Mouse (Mus musculus) small intestine, adult 2 months (tissue): Measurements from ENCODE around the gene Slc1a7.

ENCODE experiments used
- CTCF ChIP-seq: fragments of 200-500 bp; IDR thresholded peaks from 2 replicates; pipeline ENCODE4 v1.5.1; 2012; ENCODE audit warnings: low read depth, mild to moderate bottlenecking, control low read depth, inconsistent platforms, low read length, moderate library complexity, mixed read lengths; ENCODE audit not compliant: insufficient replicate concordance, insufficient read length; ENCODE audit errors: extremely low read depth
- POLR2A ChIP-seq: fragments of 200-500 bp; IDR thresholded peaks from 2 replicates; pipeline ENCODE4 v1.6.1; 2012; ENCODE audit warnings: low read depth, mild to moderate bottlenecking, control low read depth, inconsistent platforms, low read length, moderate library complexity

DNA sequence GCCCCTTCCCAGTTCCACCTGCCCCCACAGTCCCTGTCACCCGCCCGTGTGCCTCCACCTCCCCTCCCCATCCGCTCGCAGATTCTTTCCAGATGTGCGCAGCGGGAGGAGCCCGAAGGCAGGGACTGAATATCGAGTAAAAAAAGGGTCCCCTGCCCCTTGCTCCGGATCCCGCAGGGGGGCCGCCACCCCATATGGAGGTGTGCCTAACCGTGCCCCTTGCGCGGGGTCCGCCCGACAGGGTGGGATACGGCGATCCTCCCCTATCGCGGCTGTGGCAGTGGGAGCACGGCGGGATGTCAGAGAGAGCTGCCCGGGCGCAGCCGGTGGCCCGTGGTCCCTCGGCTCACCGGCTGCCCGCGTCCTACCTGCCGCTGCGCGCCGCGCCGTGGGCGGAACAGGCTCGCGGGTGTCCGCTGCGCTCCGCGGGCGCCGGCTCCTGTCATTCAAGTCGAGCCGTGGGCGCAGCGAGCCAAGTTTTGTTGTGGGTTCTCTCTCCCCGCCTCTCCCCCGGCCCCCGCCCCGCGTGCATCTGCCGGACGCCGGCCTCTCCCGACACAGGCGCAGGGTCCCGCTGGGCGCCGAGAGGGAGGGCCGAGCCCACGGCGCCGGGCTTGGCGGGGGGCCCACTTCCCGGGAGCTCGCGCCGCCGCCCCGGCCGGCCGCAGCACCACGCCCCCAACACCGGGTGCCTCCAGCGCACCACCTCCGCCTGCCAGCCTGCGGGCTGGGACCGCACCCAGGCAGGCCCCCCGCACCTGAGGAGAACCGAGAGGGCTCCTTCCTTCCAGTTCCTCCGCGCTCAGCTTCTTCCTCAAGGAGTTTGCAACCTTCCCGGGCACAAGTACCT is 63.6 kb downstream of the Slc1a7 start:
- TF ChIP-seq POLR2A (peak; percentile 9; the same call in 1 of the 2 replicates), CTCF (no peak)
